Mouse (Mus musculus) hindbrain, postnatal 0 days (tissue): Measurements from ENCODE around the gene Tuba1a. TPM values are rescaled to one million over a fixed set of nuclear protein-coding genes. Genes with fewer than 3 reads are reported as not detected.
"Not testable (repeated sequence)": the region's sequence is repeated elsewhere in the genome, so short reads cannot be mapped to it uniquely, and the experiment has no call there.

Source experiments
- ATAC-seq: fragments of 200-750 bp; cut with Nextera tagmentation; 2 replicates; pipeline ENCODE4 v1.8.0; 2017; ENCODE audit warnings: mild to moderate bottlenecking, moderate TSS enrichment, moderate library complexity
- DNase-seq: peaks from one replicate; pipeline ENCODE4 v3.0.0-alpha.2; 2015; ENCODE audit warnings: low spot score
- H3K27ac ChIP-seq: fragments of 300-500 bp; sonication (generic); 2 replicates; pipeline ENCODE4 v1.5.1; 2014; ENCODE audit warnings: mild to moderate bottlenecking
- H3K27me3 ChIP-seq: fragments of 300-500 bp; sonication (generic); 2 replicates; pipeline ENCODE4 v1.6.1; 2014; ENCODE audit warnings: low read length, mixed read lengths; ENCODE audit not compliant: insufficient read depth
- H3K36me3 ChIP-seq: fragments of 300-500 bp; sonication (generic); 2 replicates; pipeline ENCODE4 v1.6.1; 2014; ENCODE audit warnings: low read length, mixed read lengths; ENCODE audit not compliant: insufficient read depth
- H3K4me1 ChIP-seq: fragments of 300-500 bp; sonication (generic); 2 replicates; pipeline ENCODE4 v1.6.1; 2014; ENCODE audit warnings: antibody characterized with exemption, low read length, mixed read lengths; ENCODE audit not compliant: insufficient read depth
- H3K4me2 ChIP-seq: fragments of 300-500 bp; sonication (generic); 2 replicates; pipeline ENCODE4 v1.6.1; 2014; ENCODE audit warnings: low read depth, mild to moderate bottlenecking, low read length, moderate library complexity, mixed read lengths
- H3K4me3 ChIP-seq: fragments of 300-500 bp; sonication (generic); 2 replicates; pipeline ENCODE4 v1.5.1; 2014; ENCODE audit warnings: low read length
- H3K9ac ChIP-seq: fragments of 300-500 bp; sonication (generic); replicated peaks from 2 replicates; pipeline ENCODE4 v1.6.1; 2014; ENCODE audit warnings: mild to moderate bottlenecking, low read length, moderate library complexity, mixed read lengths
- H3K9me3 ChIP-seq: fragments of 300-500 bp; sonication (generic); 2 replicates; pipeline ENCODE4 v1.6.1; 2016; ENCODE audit warnings: low read length, mixed read lengths
- CTCF ChIP-seq: IDR thresholded peaks from 2 replicates; pipeline ENCODE4 v1.5.1; 2016; ENCODE audit warnings: antibody characterized with exemption, control low read depth, low read depth
- WGBS: fragments of 180-500 bp; shearing (Covaris S2); extraction: QIAGEN DNeasy Blood & Tissue Kit; methylation state at CpG from one replicate; pipeline ENCODE4 v1.1.7; 2014; 5-methylcytosine and 5-hydroxymethylcytosine counted together
- polyA plus RNA-seq: library from polyadenylated mRNA; unstranded; fragments of >200 nt; fragmentation: Nextera tagmentation; extraction: Ambion mirVana; gene quantifications from 2 replicates; pipeline ENCODE4 v1.2.1, GENCODE M21; 2015
- total RNA-seq: library from RNA; depleted of rRNA; stranded (reverse); fragments of >200 nt; gene quantifications from 2 replicates; pipeline ENCODE4 v1.2.3, GENCODE M21; 2014

Gene Tuba1a
- total and polyA plus RNA-seq, 2 experiments from 2014 or later, result 12,500 to 19,179 TPM

GRCm38 (mm10) chr15:98927566-98927965, 25.9 kb downstream of the Tuba1a start:
- WGBS, result 82% methylated on average over 5 of the region's 5 CpGs
- TF ChIP-seq CTCF, result no peak

GRCm38 (mm10) chr15:98924682-98925081, 28.8 kb downstream of the Tuba1a start:
- 79% methylated on average over 3 of the region's 3 CpGs for WGBS

More at GRCm38 (mm10) chr15:98927566-98927965, 25.9 kb downstream of the Tuba1a start:
- peaks cover 10% of the 10 kb centered on the region; the same call in 1 of the 2 replicates for H3K36me3 ChIP-seq
- H3K4me3 ChIP-seq, result no peak overlapping the region
- no peak overlapping the region for H3K9ac ChIP-seq
- H3K9me3 ChIP-seq, result no peaks in the 10 kb centered on the region
- no peak for ATAC-seq
- DNase-seq, result no peak
- no peak overlapping the region for H3K4me2 ChIP-seq
- H3K27ac ChIP-seq, result no peak overlapping the region
- H3K27me3 ChIP-seq, result no peaks in the 10 kb centered on the region
- H3K4me1 ChIP-seq, result peaks cover 5% of the 10 kb centered on the region; the same call in 1 of the 2 replicates

GRCm38 (mm10) chr15:98923031-98923537, 30.4 kb downstream of the Tuba1a start:
- Histone ChIP-seq H3K9ac (no peak overlapping the region), H3K36me3 (no peaks in the 10 kb centered on the region), H3K4me3 (no peak overlapping the region), H3K27me3 (no peaks in the 10 kb centered on the region), H3K4me2 (no peak overlapping the region), H3K27ac (no peak overlapping the region), H3K9me3 (no peaks in the 10 kb centered on the region), H3K4me1 (no peaks in the 10 kb centered on the region)
- TF ChIP-seq CTCF, result no peak
- DNase-seq, result no peak
- 82% methylated on average over 2 of the region's 2 CpGs for WGBS
- ATAC-seq, result no peak

More at GRCm38 (mm10) chr15:98924682-98925081, 28.8 kb downstream of the Tuba1a start:
- ATAC-seq (no peak), DNase-seq (no peak)
- Histone ChIP-seq H3K27me3 (no peaks in the 10 kb centered on the region), H3K9me3 (no peaks in the 10 kb centered on the region), H3K36me3 (no peaks in the 10 kb centered on the region), H3K27ac (no peak overlapping the region), H3K9ac (no peak overlapping the region), H3K4me2 (no peak overlapping the region), H3K4me3 (no peak overlapping the region), H3K4me1 (no peaks in the 10 kb centered on the region)
- TF ChIP-seq CTCF, result no peak

- 44% methylated on average over 3 of the region's 3 CpGs for WGBS
- no peaks in the 10 kb centered on the region for H3K9me3 ChIP-seq
- no peaks in the 10 kb centered on the region for H3K4me1 ChIP-seq
- no peak overlapping the region for H3K27ac ChIP-seq
- H3K4me3 ChIP-seq, result no peak overlapping the region
- no peaks in the 10 kb centered on the region for H3K36me3 ChIP-seq
- H3K9ac ChIP-seq, result no peak overlapping the region
- ATAC-seq, result no peak
- no peak overlapping the region for H3K4me2 ChIP-seq
- TF ChIP-seq CTCF, result no peak
- H3K27me3 ChIP-seq, result no peaks in the 10 kb centered on the region
- DNase-seq, result no peak
Measured at GRCm38 (mm10) chr15:98922581-98922980, 30.9 kb downstream of the Tuba1a start.

- Histone ChIP-seq H3K36me3 (no peaks in the 10 kb centered on the region), H3K27ac (no peak overlapping the region), H3K9ac (no peak overlapping the region), H3K27me3 (no peaks in the 10 kb centered on the region), H3K4me2 (no peak overlapping the region), H3K4me1 (peaks cover 2% of the 10 kb centered on the region), H3K9me3 (no peaks in the 10 kb centered on the region), H3K4me3 (no peak overlapping the region)
- ATAC-seq, result no peak
- no peak for DNase-seq
- no peak for TF ChIP-seq CTCF
- 80% methylated on average over 5 of the region's 5 CpGs for WGBS
Measured at GRCm38 (mm10) chr15:98921510-98921909, 32.0 kb downstream of the Tuba1a start.

GRCm38 (mm10) chr15:98918499-98918895, 35.0 kb downstream of the Tuba1a start:
- not testable (repeated sequence) for DNase-seq, H3K4me1 ChIP-seq, ATAC-seq, H3K36me3 ChIP-seq, H3K27me3 ChIP-seq, H3K9me3 ChIP-seq
- peak overlapping the region; percentile 47; the same call in 1 of the 2 replicates for H3K9ac ChIP-seq
- peak overlapping the region; percentile 95 for H3K27ac ChIP-seq
- peak overlapping the region; percentile 93 for H3K4me3 ChIP-seq
- 28% methylated on average over 8 of the region's 8 CpGs for WGBS
- H3K4me2 ChIP-seq, result peak overlapping the region; percentile 86
